Mouse (Mus musculus) heart, adult 2 months (tissue): ENCODE measurements around the gene Pla2g12a.

Experiments used
- CTCF ChIP-seq: fragments of 200-600 bp; IDR thresholded peaks from 2 replicates; pipeline ENCODE4 v1.8.1; 2022; ENCODE audit warnings: antibody characterized with exemption, mild to moderate bottlenecking, moderate library complexity
- POLR2A ChIP-seq: fragments of 200-500 bp; IDR thresholded peaks from 2 replicates; pipeline ENCODE4 v1.6.1; 2011; ENCODE audit warnings: mild to moderate bottlenecking, low read depth, low read length, control low read depth; ENCODE audit not compliant: insufficient read depth

- TF ChIP-seq POLR2A (no peak), CTCF (no peak; the same call in 1 of the 2 replicates)
Measured at GRCm38 (mm10) chr3:129879131-129879757, 838 bp downstream of the Pla2g12a start.
